Mouse (Mus musculus) limb, embryonic 14.5 days (tissue): ENCODE data around the gene Slc47a2. TPM values are rescaled to one million over a fixed set of nuclear protein-coding genes. Genes with fewer than 3 reads are reported as not detected.

Experiments used
- ATAC-seq: fragments of 200-750 bp; cut with Nextera tagmentation; 2 replicates; pipeline ENCODE4 v1.8.0; 2017; ENCODE audit warnings: low read depth, moderate number of reproducible peaks, moderate TSS enrichment; ENCODE audit not compliant: low FRiP score
- DNase-seq: peaks from one replicate; pipeline ENCODE4 v3.0.0-alpha.2; 2015; ENCODE audit warnings: low spot score
- H3K27ac ChIP-seq: fragments of 300-500 bp; sonication (generic); replicated peaks from 2 replicates; pipeline ENCODE4 v1.5.1; 2014; ENCODE audit warnings: low read depth, mild to moderate bottlenecking, low read length, moderate library complexity, mixed read lengths
- H3K27me3 ChIP-seq: fragments of 300-500 bp; sonication (generic); 2 replicates; pipeline ENCODE4 v1.6.1; 2014; ENCODE audit warnings: low read length, mixed read lengths; ENCODE audit not compliant: control insufficient read depth, insufficient read depth
- H3K36me3 ChIP-seq: fragments of 300-500 bp; sonication (generic); 2 replicates; pipeline ENCODE4 v1.6.1; 2014; ENCODE audit warnings: mild to moderate bottlenecking, low read length, moderate library complexity, mixed read lengths; ENCODE audit not compliant: control insufficient read depth, insufficient read depth
- H3K4me1 ChIP-seq: fragments of 300-500 bp; sonication (generic); 2 replicates; pipeline ENCODE4 v1.6.1; 2014; ENCODE audit warnings: antibody characterized with exemption, low read length, mixed read lengths; ENCODE audit not compliant: control insufficient read depth, insufficient read depth
- H3K4me2 ChIP-seq: fragments of 300-500 bp; sonication (generic); replicated peaks from 2 replicates; pipeline ENCODE4 v1.6.1; 2014; ENCODE audit warnings: low read depth, mild to moderate bottlenecking, low read length, moderate library complexity; ENCODE audit not compliant: severe bottlenecking
- H3K4me3 ChIP-seq: fragments of 300-500 bp; sonication (generic); replicated peaks from 2 replicates; pipeline ENCODE4 v1.5.1; 2014; ENCODE audit warnings: low read length
- H3K9ac ChIP-seq: fragments of 300-500 bp; sonication (generic); 2 replicates; pipeline ENCODE4 v1.6.1; 2014; ENCODE audit warnings: mild to moderate bottlenecking, low read depth, low read length, moderate library complexity; ENCODE audit not compliant: severe bottlenecking
- H3K9me3 ChIP-seq: fragments of 300-500 bp; sonication (generic); 2 replicates; pipeline ENCODE4 v1.6.1; 2016; ENCODE audit warnings: low read length; ENCODE audit not compliant: control insufficient read depth
- POLR2A ChIP-seq: fragments of 200-500 bp; IDR thresholded peaks from 2 replicates; pipeline ENCODE4 v1.8.0; 2012; ENCODE audit warnings: inconsistent platforms, mild to moderate bottlenecking, moderate library complexity, borderline replicate concordance; ENCODE audit not compliant: insufficient read depth, insufficient read length; ENCODE audit errors: extremely low read depth
- WGBS: fragments of 180-500 bp; shearing (Covaris S2); extraction: QIAGEN DNeasy Blood & Tissue Kit; methylation state at CpG from one replicate; pipeline ENCODE4 v1.1.7; 2014; 5-methylcytosine and 5-hydroxymethylcytosine counted together
- polyA plus RNA-seq, 2 experiments: library from polyadenylated mRNA; depleted of rRNA in 1 of 2; stranded (reverse) in 1 of 2; unstranded in 1 of 2; fragments of >200 nt; fragmentation: Nextera tagmentation in 1 of 2; extraction: Ambion mirVana in 1 of 2; gene quantifications; 2 replicates each; pipeline versions ENCODE4 v1.2.1 to v1.2.3; 2012 to 2014

Slc47a2 gene
- polyA plus RNA-seq, 2 experiments, result 0.10 to 0.19 TPM

DNA sequence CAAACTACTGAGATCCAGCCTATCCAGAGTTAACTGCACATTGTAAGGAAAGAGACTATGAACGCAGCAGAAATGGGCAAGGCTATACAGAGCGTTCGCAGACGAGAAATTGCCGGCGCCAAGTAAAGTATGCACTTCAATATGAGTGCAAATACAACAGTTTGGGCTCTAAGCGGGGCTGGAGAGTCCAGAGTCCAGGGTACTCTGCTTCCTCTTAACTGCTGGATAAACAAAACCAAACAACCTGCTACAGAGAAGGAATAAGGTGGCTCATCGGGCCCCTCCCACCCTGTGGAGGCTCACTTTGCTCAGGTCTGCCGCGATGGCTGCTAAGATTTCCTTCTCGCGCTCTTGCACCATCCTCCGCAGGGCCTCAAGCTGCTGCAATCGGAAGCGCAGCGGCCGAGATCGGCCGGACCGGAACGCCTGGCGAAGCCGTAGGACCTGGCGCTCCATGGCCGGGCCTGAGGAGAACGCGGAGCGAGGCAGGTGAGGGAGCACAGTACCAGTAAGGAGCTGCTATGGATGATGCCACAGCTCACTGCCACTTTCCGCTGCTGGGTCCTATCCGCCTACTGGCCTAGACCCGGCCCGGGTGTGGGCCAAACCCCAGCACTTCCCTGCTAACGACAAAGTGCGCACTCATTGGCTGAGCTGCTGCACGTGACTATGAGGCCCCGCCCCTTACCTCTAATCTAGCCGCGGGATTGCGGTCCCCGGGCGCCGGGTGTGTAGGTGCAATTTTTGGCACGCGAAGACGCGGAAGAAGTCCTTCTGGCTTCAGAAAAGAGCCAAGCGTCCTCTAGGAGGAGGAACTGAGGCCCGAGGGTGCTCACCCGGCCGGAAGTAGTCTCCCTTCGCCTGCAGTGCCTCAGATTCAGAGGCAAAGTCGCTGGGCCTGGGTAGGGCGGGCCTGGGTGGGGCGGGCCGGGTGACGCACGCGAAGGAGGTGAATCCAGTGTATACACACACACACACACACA lies 75.8 kb downstream of the Slc47a2 start, which contains the start of gene Aldh3a2:
TSS of gene Aldh3a2 (minus strand) at position 914 of the 983 bp plus-strand sequence.
- Histone ChIP-seq H3K4me2 (peak within 1 kb of the TSS; percentile 69), H3K36me3 (peaks cover 26% of the 10 kb centered on the region), H3K4me3 (peak within 1 kb of the TSS; percentile 71), H3K9me3 (no peaks in the 10 kb centered on the region), H3K27ac (peak within 1 kb of the TSS; percentile 95), H3K9ac (peak within 1 kb of the TSS; percentile 89), H3K27me3 (no peaks in the 10 kb centered on the region), H3K4me1 (peaks cover 7% of the 10 kb centered on the region)
- peak; percentile 96; the same call in 1 of the 2 replicates for TF ChIP-seq POLR2A
- ATAC-seq (peak; percentile 100), DNase-seq (peak; percentile 97)
- WGBS, result under 1% methylated on average over 56 of the region's 58 CpGs

DNA sequence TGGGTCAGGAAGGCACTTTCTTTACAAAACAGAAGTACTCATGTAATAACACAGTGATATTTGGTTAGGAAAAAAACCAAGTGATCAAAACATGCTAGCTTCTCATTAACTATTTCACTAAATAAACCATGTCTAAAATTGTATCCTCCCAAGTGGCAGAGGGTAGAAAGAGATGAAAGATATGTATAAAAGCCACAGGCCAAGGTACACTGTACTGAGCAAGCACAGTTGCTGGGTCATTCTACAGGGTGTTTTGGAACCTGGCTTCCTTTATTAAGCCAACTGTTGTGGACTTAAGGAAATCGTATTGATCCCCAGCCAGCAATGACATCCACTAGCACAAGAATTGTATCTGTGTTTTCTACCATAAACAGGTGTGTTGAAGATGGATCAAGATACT lies 78.8 kb downstream of the Slc47a2 start:
- ATAC-seq, result no peak
- WGBS, result 91% methylated on average over 1 of the region's 1 CpGs
- no peaks in the 10 kb centered on the region for H3K9me3 ChIP-seq

DNA sequence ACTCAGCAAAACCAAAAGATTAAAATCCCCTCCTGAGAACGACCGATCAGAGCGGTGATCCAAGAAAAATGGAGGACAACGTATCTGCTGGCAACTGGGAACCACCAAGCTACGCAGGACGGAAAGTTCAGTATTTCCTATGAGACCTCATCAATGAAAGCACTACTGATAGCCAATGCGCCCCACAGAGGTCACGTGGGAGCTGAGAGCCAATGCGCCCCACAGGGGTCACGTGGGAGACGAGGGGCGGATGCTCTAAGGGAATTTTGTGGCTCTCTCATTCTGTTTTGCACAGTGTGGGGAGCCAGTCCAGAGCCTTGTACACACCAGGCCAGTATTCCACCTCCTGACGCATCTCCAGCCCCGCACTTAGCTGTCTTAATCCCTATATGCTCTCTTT lies 80.1 kb downstream of the Slc47a2 start:
- H3K4me2 ChIP-seq, result no peak overlapping the region
- DNase-seq (no peak), ATAC-seq (no peak)
- peaks cover 7% of the 10 kb centered on the region for H3K4me1 ChIP-seq
- no peak for TF ChIP-seq POLR2A
- H3K27ac ChIP-seq, result no peak overlapping the region
- no peaks in the 10 kb centered on the region for H3K27me3 ChIP-seq
- H3K36me3 ChIP-seq, result peaks cover 57% of the 10 kb centered on the region
- no peaks in the 10 kb centered on the region for H3K9me3 ChIP-seq
- no peak overlapping the region for H3K4me3 ChIP-seq
- H3K9ac ChIP-seq, result no peak overlapping the region
- WGBS, result 92% methylated on average over 14 of the region's 14 CpGs

More for the DNA sequence above, 78.8 kb downstream of the Slc47a2 start:
- TF ChIP-seq POLR2A, result no peak
- Histone ChIP-seq H3K27ac (no peak overlapping the region), H3K4me2 (no peak overlapping the region), H3K4me1 (peaks cover 7% of the 10 kb centered on the region), H3K27me3 (no peaks in the 10 kb centered on the region), H3K4me3 (no peak overlapping the region), H3K36me3 (peaks cover 46% of the 10 kb centered on the region), H3K9ac (no peak overlapping the region)
- DNase-seq, result no peak

DNA sequence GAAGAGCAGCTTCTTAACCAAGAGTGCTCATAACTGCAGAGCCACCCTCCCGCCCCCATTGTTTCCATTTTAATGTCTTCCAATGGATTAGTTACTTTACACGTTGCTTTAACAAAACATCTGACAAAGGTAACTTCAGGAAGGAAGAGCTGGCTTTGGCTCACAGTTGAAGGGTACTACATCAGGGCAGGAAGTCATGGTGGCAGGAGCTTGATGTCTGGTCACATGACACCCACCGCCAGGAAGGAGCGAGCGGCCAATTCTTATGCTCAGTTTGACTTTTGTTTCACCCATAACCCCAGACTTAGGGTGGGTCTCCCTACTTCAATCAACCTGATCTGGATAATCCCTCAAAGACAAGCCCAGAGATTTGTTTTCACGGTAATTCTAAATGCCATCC lies 83.6 kb downstream of the Slc47a2 start:
- H3K27ac ChIP-seq, result no peak overlapping the region
- WGBS, result 94% methylated on average over 6 of the region's 6 CpGs
- DNase-seq (no peak), ATAC-seq (no peak)
- H3K9ac ChIP-seq, result no peak overlapping the region
- no peak overlapping the region for H3K4me2 ChIP-seq
- no peak for TF ChIP-seq POLR2A
- no peaks in the 10 kb centered on the region for H3K9me3 ChIP-seq
- no peaks in the 10 kb centered on the region for H3K4me1 ChIP-seq
- H3K27me3 ChIP-seq, result no peaks in the 10 kb centered on the region
- no peak overlapping the region for H3K4me3 ChIP-seq
- H3K36me3 ChIP-seq, result peaks cover 70% of the 10 kb centered on the region

DNA sequence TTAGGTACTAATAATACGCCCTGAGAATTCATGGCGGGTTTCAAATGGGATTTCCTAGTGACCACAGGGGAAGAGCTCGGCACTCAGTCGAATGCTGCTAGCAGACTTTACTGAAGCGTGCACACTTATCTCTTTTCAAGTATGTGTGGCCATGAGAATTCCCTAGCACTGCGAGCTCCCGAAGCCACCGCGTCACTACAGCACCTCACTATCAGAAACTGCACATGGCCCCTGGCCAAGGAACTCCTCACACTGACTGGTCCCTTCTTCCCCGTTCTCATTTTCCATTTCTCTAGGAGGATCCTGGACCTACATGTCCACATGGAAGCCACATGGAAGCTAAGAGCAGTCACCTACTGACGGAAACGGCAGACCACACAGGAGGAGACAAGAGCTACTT lies 89.9 kb downstream of the Slc47a2 start:
- Histone ChIP-seq H3K9ac (no peak overlapping the region), H3K27ac (no peak overlapping the region), H3K4me1 (no peaks in the 10 kb centered on the region), H3K36me3 (peaks cover 63% of the 10 kb centered on the region), H3K4me2 (no peak overlapping the region), H3K4me3 (no peak overlapping the region), H3K27me3 (no peaks in the 10 kb centered on the region), H3K9me3 (no peaks in the 10 kb centered on the region)
- WGBS, result 93% methylated on average over 12 of the region's 12 CpGs
- no peak for DNase-seq
- ATAC-seq, result no peak
- no peak for TF ChIP-seq POLR2A
